Mouse (Mus musculus): ENCODE results near the gene Timm8a1. TPM values are rescaled to one million over a fixed set of nuclear protein-coding genes. Genes with fewer than 3 reads are reported as not detected.

Timm8a1 gene
- polyA plus RNA-seq (2015; fragmentation: Nextera tagmentation; extraction: Ambion mirVana): 47.2 and 47.5 TPM in 2 replicates

GRCm38 (mm10) chrX:134541145-134541954 lies at the start of gene Timm8a1:
TSS of gene Timm8a1 (minus strand) at chrX:134541865.

GRCm38 (mm10) chrX:134585103-134586002 lies 43.7 kb upstream of the Timm8a1 start, which contains the start of gene Rpl36a:
TSS of gene Rpl36a (plus strand) at chrX:134585654.

GRCm38 (mm10) chrX:134582888-134583669 lies 41.4 kb upstream of the Timm8a1 start, which contains the start of gene Btk:
TSS of gene Btk (minus strand) at chrX:134583570.

Other genes starting within 250 kb of the Timm8a1 start
- gene Tmem35a, start 246.6 kb downstream of the Timm8a1 start, polyA plus RNA-seq (2015; fragmentation: Nextera tagmentation; extraction: Ambion mirVana): 110 and 112 TPM in 2 replicates
- gene Cenpi, start 233.8 kb downstream of the Timm8a1 start, polyA plus RNA-seq (2015; fragmentation: Nextera tagmentation; extraction: Ambion mirVana): 4.2 and 5.0 TPM in 2 replicates
- 8.6 and 11.6 TPM in 2 replicates for gene Drp2, start 137.3 kb downstream of the Timm8a1 start, polyA plus RNA-seq (2015; fragmentation: Nextera tagmentation; extraction: Ambion mirVana)
- gene Taf7l, start 65.4 kb downstream of the Timm8a1 start, polyA plus RNA-seq (2015; fragmentation: Nextera tagmentation; extraction: Ambion mirVana): 0.18 and 0.31 TPM in 2 replicates
- 0.80 and 0.87 TPM in 2 replicates for gene Btk, start 41.7 kb upstream of the Timm8a1 start, polyA plus RNA-seq (2015; fragmentation: Nextera tagmentation; extraction: Ambion mirVana)
- 176 and 210 TPM in 2 replicates for gene Rpl36a, start 43.8 kb upstream of the Timm8a1 start, polyA plus RNA-seq (2015; fragmentation: Nextera tagmentation; extraction: Ambion mirVana)
- gene Gla, start 59.3 kb upstream of the Timm8a1 start, polyA plus RNA-seq (2015; fragmentation: Nextera tagmentation; extraction: Ambion mirVana): 5.8 and 7.9 TPM in 2 replicates
- 94.8 and 109 TPM in 2 replicates for gene Hnrnph2, start 59.3 kb upstream of the Timm8a1 start, polyA plus RNA-seq (2015; fragmentation: Nextera tagmentation; extraction: Ambion mirVana)
- gene Armcx4, start 144.7 kb upstream of the Timm8a1 start, polyA plus RNA-seq (2015; fragmentation: Nextera tagmentation; extraction: Ambion mirVana): 4.2 and 4.6 TPM in 2 replicates
- 90.8 and 97.2 TPM in 2 replicates for gene Armcx1, start 176.1 kb upstream of the Timm8a1 start, polyA plus RNA-seq (2015; fragmentation: Nextera tagmentation; extraction: Ambion mirVana)
- 47.0 and 50.1 TPM in 2 replicates for gene Armcx6, start 209.6 kb upstream of the Timm8a1 start, polyA plus RNA-seq (2015; fragmentation: Nextera tagmentation; extraction: Ambion mirVana)
- 91.3 and 99.9 TPM in 2 replicates for gene Armcx3, start 214.7 kb upstream of the Timm8a1 start, polyA plus RNA-seq (2015; fragmentation: Nextera tagmentation; extraction: Ambion mirVana)